Mouse (Mus musculus) hindbrain, embryonic 15.5 days (tissue): ENCODE data around the gene Afap1. TPM values are rescaled to one million over a fixed set of nuclear protein-coding genes. Genes with fewer than 3 reads are reported as not detected.

Experiments
- ATAC-seq: fragments of 200-750 bp; cut with Nextera tagmentation; 2 replicates; pipeline ENCODE4 v1.8.0; 2017; ENCODE audit warnings: low read depth, moderate number of reproducible peaks, moderate TSS enrichment; ENCODE audit not compliant: low FRiP score
- H3K27ac ChIP-seq: fragments of 300-500 bp; sonication (generic); replicated peaks from 2 replicates; pipeline ENCODE4 v1.5.1; 2015; ENCODE audit warnings: mild to moderate bottlenecking, inconsistent platforms
- H3K27me3 ChIP-seq: fragments of 300-500 bp; sonication (generic); 2 replicates; pipeline ENCODE4 v1.6.1; 2015; ENCODE audit warnings: control low read depth, inconsistent platforms
- H3K36me3 ChIP-seq: fragments of 300-500 bp; sonication (generic); 2 replicates; pipeline ENCODE4 v1.6.1; 2015; ENCODE audit warnings: control low read depth, inconsistent platforms
- H3K4me1 ChIP-seq: fragments of 300-500 bp; sonication (generic); replicated peaks from 2 replicates; pipeline ENCODE4 v1.6.1; 2015; ENCODE audit warnings: control low read depth, inconsistent platforms
- H3K4me2 ChIP-seq: fragments of 300-500 bp; sonication (generic); 2 replicates; pipeline ENCODE4 v1.6.1; 2015; ENCODE audit warnings: moderate library complexity, mild to moderate bottlenecking, inconsistent platforms
- H3K4me3 ChIP-seq: fragments of 300-500 bp; sonication (generic); 2 replicates; pipeline ENCODE4 v1.5.1; 2015; ENCODE audit warnings: mild to moderate bottlenecking, inconsistent platforms
- H3K9ac ChIP-seq: fragments of 300-500 bp; sonication (generic); 2 replicates; pipeline ENCODE4 v1.6.1; 2015; ENCODE audit warnings: inconsistent platforms
- H3K9me3 ChIP-seq: fragments of 300-500 bp; sonication (generic); 2 replicates; pipeline ENCODE4 v1.6.1; 2016; ENCODE audit warnings: control low read depth, inconsistent platforms
- WGBS: fragments of 180-500 bp; shearing (Covaris S2); methylation state at CpG from one replicate; pipeline ENCODE4 v1.1.7; 2015; 5-methylcytosine and 5-hydroxymethylcytosine counted together
- polyA plus RNA-seq: library from polyadenylated mRNA; unstranded; fragments of >200 nt; fragmentation: Nextera tagmentation; extraction: Ambion mirVana; gene quantifications from 2 replicates; pipeline ENCODE4 v1.2.1, GENCODE M21; 2015

Afap1 gene
- polyA plus RNA-seq, 1 experiment from 2014 or later: 73.2 TPM

GRCm38 (mm10) chr5:35884262-35884661, 8.9 kb upstream of the Afap1 start:
- H3K4me2 ChIP-seq: no peak overlapping the region
- H3K9me3 ChIP-seq: no peaks in the 10 kb centered on the region
- no peaks in the 10 kb centered on the region for H3K27me3 ChIP-seq
- 40% methylated on average over 11 of the region's 11 CpGs for WGBS
- no peaks in the 10 kb centered on the region for H3K36me3 ChIP-seq
- H3K4me1 ChIP-seq: peaks cover 6% of the 10 kb centered on the region; the same call in 1 of the 2 replicates
- no peak for ATAC-seq
- no peak overlapping the region for H3K4me3 ChIP-seq
- H3K9ac ChIP-seq: no peak overlapping the region
- H3K27ac ChIP-seq: no peak overlapping the region

- Histone ChIP-seq H3K9ac (no peak overlapping the region), H3K9me3 (no peaks in the 10 kb centered on the region), H3K4me3 (no peak overlapping the region), H3K27ac (no peak overlapping the region), H3K4me2 (no peak overlapping the region), H3K36me3 (no peaks in the 10 kb centered on the region), H3K4me1 (peaks cover 4% of the 10 kb centered on the region; the same call in 1 of the 2 replicates), H3K27me3 (no peaks in the 10 kb centered on the region)
- ATAC-seq: no peak
- 92% methylated on average over 5 of the region's 5 CpGs for WGBS
Measured at GRCm38 (mm10) chr5:35884689-35885088, 8.4 kb upstream of the Afap1 start.

- Histone ChIP-seq H3K4me1 (peaks cover 7% of the 10 kb centered on the region; the same call in 1 of the 2 replicates), H3K9me3 (no peaks in the 10 kb centered on the region), H3K36me3 (no peaks in the 10 kb centered on the region), H3K4me2 (no peak overlapping the region), H3K4me3 (no peak overlapping the region), H3K9ac (no peak overlapping the region), H3K27me3 (no peaks in the 10 kb centered on the region), H3K27ac (no peak overlapping the region)
- 53% methylated on average over 9 of the region's 9 CpGs for WGBS
- ATAC-seq: no peak
Measured at GRCm38 (mm10) chr5:35888959-35889358, 4.2 kb upstream of the Afap1 start.

- Histone ChIP-seq H3K36me3 (no peaks in the 10 kb centered on the region), H3K4me2 (no peak overlapping the region), H3K4me1 (peaks cover 11% of the 10 kb centered on the region), H3K27ac (no peak overlapping the region), H3K9me3 (no peaks in the 10 kb centered on the region), H3K4me3 (no peak overlapping the region), H3K27me3 (no peaks in the 10 kb centered on the region), H3K9ac (no peak overlapping the region)
- ATAC-seq: no peak
- 32% methylated on average over 2 of the region's 2 CpGs for WGBS
Measured at GRCm38 (mm10) chr5:35889641-35890040, 3.5 kb upstream of the Afap1 start.

GRCm38 (mm10) chr5:35890985-35891730, 2.0 kb upstream of the Afap1 start:
- no peak for ATAC-seq
- Histone ChIP-seq H3K36me3 (no peaks in the 10 kb centered on the region), H3K9me3 (no peaks in the 10 kb centered on the region), H3K4me3 (no peak overlapping the region), H3K9ac (no peak overlapping the region), H3K4me2 (no peak overlapping the region), H3K27ac (no peak overlapping the region), H3K27me3 (no peaks in the 10 kb centered on the region), H3K4me1 (peaks cover 26% of the 10 kb centered on the region)
- 90% methylated on average over 13 of the region's 13 CpGs for WGBS

GRCm38 (mm10) chr5:35892363-35892762, 756 bp upstream of the Afap1 start:
- no peak overlapping the region for H3K4me3 ChIP-seq
- no peak for ATAC-seq
- no peaks in the 10 kb centered on the region for H3K36me3 ChIP-seq
- peaks cover 38% of the 10 kb centered on the region for H3K4me1 ChIP-seq
- H3K9ac ChIP-seq: no peak overlapping the region
- no peaks in the 10 kb centered on the region for H3K27me3 ChIP-seq
- 77% methylated on average over 3 of the region's 3 CpGs for WGBS
- H3K27ac ChIP-seq: no peak overlapping the region
- no peak overlapping the region for H3K4me2 ChIP-seq
- H3K9me3 ChIP-seq: no peaks in the 10 kb centered on the region

- H3K9me3 ChIP-seq: no peaks in the 10 kb centered on the region
- H3K4me2 ChIP-seq: peak overlapping the region; percentile 83
- peak overlapping the region; percentile 84 for H3K27ac ChIP-seq
- peak overlapping the region; percentile 93 for H3K9ac ChIP-seq
- peak overlapping the region; percentile 88 for H3K4me3 ChIP-seq
- under 1% methylated on average over 21 of the region's 21 CpGs for WGBS
- H3K36me3 ChIP-seq: no peaks in the 10 kb centered on the region
- H3K4me1 ChIP-seq: peaks cover 51% of the 10 kb centered on the region
- peak; percentile 39 for ATAC-seq
- H3K27me3 ChIP-seq: no peaks in the 10 kb centered on the region
Measured at GRCm38 (mm10) chr5:35893805-35894260, 714 bp downstream of the Afap1 start.

GRCm38 (mm10) chr5:35894295-35895047, 1.4 kb downstream of the Afap1 start:
- H3K9me3 ChIP-seq: no peaks in the 10 kb centered on the region
- WGBS: 3% methylated on average over 30 of the region's 30 CpGs
- H3K27me3 ChIP-seq: no peaks in the 10 kb centered on the region
- ATAC-seq: no peak
- H3K9ac ChIP-seq: peak overlapping the region; percentile 93
- peak overlapping the region; percentile 88 for H3K4me3 ChIP-seq
- peak overlapping the region; percentile 84 for H3K27ac ChIP-seq
- peak overlapping the region; percentile 83 for H3K4me2 ChIP-seq
- H3K4me1 ChIP-seq: peaks cover 55% of the 10 kb centered on the region
- no peaks in the 10 kb centered on the region for H3K36me3 ChIP-seq

GRCm38 (mm10) chr5:35895926-35896325, 2.8 kb downstream of the Afap1 start:
- Histone ChIP-seq H3K9me3 (no peaks in the 10 kb centered on the region), H3K4me2 (peak overlapping the region; percentile 83), H3K27ac (no peak overlapping the region), H3K4me1 (peaks cover 68% of the 10 kb centered on the region), H3K36me3 (no peaks in the 10 kb centered on the region), H3K9ac (no peak overlapping the region), H3K27me3 (no peaks in the 10 kb centered on the region), H3K4me3 (no peak overlapping the region)
- no peak for ATAC-seq
- 75% methylated on average over 4 of the region's 4 CpGs for WGBS

- H3K4me2 ChIP-seq: peak overlapping the region; percentile 83
- H3K27me3 ChIP-seq: no peaks in the 10 kb centered on the region
- H3K9ac ChIP-seq: no peak overlapping the region
- no peaks in the 10 kb centered on the region for H3K9me3 ChIP-seq
- no peak for ATAC-seq
- H3K36me3 ChIP-seq: no peaks in the 10 kb centered on the region
- H3K4me1 ChIP-seq: peaks cover 74% of the 10 kb centered on the region
- no peak overlapping the region for H3K4me3 ChIP-seq
- 0 out of 2 replicates have a peak overlapping the region, but pooled peaks have one; percentile 9 for H3K27ac ChIP-seq
- 52% methylated on average over 4 of the region's 4 CpGs for WGBS
Measured at GRCm38 (mm10) chr5:35896556-35896955, 3.4 kb downstream of the Afap1 start.

- Histone ChIP-seq H3K9ac (no peak overlapping the region), H3K27me3 (no peaks in the 10 kb centered on the region), H3K4me1 (peaks cover 74% of the 10 kb centered on the region), H3K4me3 (no peak overlapping the region), H3K9me3 (no peaks in the 10 kb centered on the region), H3K4me2 (peak overlapping the region; percentile 83), H3K36me3 (no peaks in the 10 kb centered on the region), H3K27ac (0 out of 2 replicates have a peak overlapping the region, but pooled peaks have one; percentile 9)
- ATAC-seq: no peak
- WGBS: 59% methylated on average over 4 of the region's 4 CpGs
Measured at GRCm38 (mm10) chr5:35897147-35897546, 4.0 kb downstream of the Afap1 start.

GRCm38 (mm10) chr5:35898114-35898513, 5.0 kb downstream of the Afap1 start:
- Histone ChIP-seq H3K9ac (no peak overlapping the region), H3K36me3 (no peaks in the 10 kb centered on the region), H3K27ac (no peak overlapping the region), H3K27me3 (no peaks in the 10 kb centered on the region), H3K4me3 (no peak overlapping the region), H3K4me2 (no peak overlapping the region), H3K4me1 (peaks cover 72% of the 10 kb centered on the region), H3K9me3 (no peaks in the 10 kb centered on the region)
- WGBS: 67% methylated on average over 4 of the region's 4 CpGs
- no peak for ATAC-seq
